Mouse (Mus musculus): ENCODE results near the gene Perm1. TPM values are rescaled to one million over a fixed set of nuclear protein-coding genes. Genes with fewer than 3 reads are reported as not detected.

The Perm1 gene
- total RNA-seq, 1 experiment from 2014 or later = 16.2 TPM

DNA sequence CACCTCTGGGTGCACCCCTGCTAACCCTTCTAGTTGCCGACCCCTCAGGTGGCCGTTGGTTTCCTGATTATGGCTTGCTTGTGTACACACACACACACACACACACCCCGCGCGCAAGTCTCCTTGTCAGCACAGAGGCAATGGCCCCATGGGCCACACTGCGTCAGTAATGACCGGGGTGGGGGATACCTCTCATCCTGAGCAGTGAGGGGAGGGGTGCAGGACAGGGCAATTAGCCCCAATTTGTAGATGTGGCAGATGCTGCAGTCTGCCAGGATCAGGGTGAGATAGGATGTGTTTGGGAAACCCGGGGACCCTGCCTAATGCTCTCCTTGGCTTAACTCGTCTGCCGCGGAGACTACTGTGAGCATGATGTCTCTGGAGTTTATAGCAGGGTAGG, 33.9 kb downstream of the Perm1 start:
- DNase-seq = no peak

DNA sequence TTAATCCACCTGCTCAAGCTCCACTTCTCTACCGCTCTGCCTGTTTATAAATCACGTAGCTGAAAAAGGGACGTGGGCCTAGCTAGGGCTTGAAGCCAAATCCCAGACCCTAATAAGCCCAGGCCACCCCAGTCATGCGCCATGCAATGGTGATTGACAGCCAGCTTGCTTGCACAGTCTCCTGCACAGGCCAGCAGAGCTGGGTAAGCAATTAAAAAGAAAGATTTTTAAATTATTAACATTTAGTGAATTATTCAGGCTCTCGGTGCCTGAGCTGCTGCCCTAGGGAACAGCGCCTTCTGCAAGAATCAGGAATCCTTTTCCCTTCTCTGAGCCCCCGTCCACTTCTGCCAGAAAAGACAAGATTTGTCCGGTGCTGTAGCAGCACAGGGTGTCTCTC, 35.4 kb downstream of the Perm1 start:
- DNase-seq = no peak

DNA sequence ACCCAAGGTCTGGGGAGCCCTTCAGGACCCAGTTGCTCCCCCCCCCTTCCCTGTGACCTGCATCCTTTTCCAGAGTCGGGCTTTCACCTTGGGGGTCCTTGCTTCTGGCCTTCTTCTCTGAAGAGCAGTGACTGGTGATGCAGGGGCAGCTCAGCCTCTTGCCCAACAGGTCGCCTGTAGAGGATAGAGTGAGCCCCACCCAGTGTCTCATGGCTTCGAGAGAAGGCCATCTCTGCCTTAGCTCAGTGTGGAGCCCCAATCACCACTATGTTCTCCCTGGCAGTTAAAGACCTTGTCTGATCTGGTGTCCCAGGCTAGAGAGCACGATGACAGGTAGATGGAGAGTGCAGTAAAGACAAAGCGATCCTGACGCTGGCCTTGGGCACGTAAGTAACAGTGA, 36.5 kb downstream of the Perm1 start:
- DNase-seq = no peak

DNA sequence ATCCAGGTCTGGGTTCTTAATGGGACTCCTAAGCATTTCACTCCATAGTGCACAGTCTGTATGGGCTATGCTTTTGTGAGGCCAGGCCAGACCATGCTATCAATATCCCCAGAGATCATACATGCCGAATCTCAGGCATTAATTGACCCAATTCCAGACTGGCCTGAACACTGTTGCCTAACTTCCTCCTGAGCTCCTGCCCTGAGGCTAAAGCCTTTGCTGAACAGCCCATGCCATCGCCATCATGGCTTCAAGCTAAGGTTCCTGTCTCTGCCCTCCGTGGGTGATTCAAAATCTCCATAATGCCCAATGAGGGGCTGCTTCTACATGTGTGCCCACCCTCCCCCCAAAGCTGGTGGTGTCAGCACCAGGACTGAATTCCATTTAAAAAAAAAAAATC, 37.0 kb downstream of the Perm1 start:
- DNase-seq = no peak

DNA sequence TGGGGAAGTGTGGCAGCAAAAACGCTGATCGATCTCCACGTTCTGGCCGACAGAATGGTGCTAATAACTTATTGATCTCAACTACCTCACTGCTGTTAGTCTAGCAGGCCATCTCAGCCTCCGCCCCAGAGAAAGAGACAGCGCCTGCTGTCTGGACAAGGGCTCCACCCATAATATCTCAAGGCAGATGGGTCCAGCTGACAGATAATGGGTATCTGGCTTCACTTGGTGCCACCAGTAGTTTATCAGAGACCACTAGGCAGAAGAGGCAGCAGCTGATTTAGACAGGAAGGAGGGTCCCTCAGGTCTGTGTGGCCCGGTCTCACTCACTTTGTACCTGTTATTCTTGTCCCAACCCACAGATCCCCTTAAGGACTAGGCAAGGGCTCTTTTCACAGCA, 37.4 kb downstream of the Perm1 start:
- DNase-seq = no peak

DNA sequence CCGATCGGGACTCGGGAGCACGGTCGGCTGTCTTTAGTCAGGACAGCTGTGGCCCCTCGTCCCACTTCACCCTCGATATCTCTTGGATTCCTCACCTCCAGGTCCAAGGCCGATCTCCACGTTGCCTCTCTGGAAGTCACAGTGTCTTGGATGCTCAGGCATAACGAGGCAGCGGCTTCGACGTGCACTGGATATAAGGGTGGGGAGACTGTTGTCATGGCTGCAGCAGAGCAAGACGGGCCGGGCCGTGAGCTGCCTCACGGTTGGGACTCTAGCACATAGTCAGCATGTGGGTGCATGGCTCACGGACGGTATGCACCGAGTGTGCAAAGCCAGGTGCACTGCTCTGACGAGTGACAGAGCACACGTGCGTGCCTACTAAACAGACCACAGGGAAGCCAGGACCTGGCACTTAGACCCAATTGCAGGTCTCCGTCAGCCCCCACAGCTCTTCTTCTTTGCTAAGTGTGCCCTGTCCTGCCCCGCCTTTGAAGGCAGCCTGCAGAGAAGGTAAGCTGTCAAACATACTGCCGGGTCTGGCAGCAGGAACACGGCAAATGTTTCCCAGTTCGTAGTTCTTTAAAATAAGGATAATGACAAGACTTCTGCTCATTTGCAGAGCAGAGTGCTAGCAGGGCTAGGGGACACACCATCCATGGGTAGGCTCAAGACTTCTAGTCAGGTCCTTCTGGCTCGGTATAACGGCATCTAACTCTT, 38.9 kb downstream of the Perm1 start:
- peak; percentile 39 for DNase-seq

DNA sequence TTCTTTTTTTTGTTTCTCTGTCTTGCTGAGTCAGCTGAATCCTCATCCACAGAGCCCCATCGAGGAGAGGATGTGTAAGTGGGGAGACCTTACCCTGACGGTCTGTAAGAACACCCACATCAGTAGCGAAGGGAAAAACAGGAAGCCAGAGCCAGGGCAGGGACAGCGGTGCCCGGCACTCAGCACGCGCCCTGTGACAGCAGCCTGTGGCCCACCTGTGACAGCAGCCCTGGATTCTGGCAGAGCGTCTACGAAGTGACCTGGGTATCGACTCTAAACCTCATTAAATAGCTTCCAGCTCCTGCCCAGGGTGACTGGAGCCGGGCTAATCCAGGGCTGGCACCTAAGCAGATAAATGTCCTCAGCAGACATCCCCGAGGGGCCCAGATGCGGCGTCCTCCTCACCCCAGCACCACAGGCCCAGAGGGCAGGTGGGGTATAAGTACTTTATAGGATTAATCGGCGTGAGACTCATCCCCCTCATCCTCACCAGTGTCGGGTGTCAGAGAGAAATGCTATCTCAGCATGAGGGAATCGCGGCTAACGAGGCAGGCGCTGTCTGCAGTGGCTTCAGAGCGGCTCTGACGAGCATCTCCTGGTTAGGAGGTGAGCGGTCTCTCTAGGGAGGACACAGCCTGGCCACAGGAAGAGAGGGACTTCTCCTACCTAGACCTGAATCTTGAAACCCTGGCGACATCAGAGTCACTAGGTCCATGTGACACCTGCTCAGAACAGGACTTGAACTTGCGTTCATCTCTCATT, 39.6 kb downstream of the Perm1 start, which contains the start of gene Samd11:
Gene Samd11 (minus strand): TSS at position 580 of the 762 bp plus-strand sequence.
- DNase-seq = no peak

Small RNAs within 50 kb of the gene (microRNA-seq; reads per million reads assigned to microRNA genes)
- 1.3 to 2.7 reads per million in 2 experiments for gene Mir7658

Other genes starting within 250 kb of the Perm1 start
- gene B3galt6, start 223.2 kb upstream of the Perm1 start, total RNA-seq (2021) = 5.8 and 6.5 TPM in 2 replicates
- 209 and 225 TPM in 2 replicates for gene Sdf4, start 223.0 kb upstream of the Perm1 start, total RNA-seq (2021)
- gene Tnfrsf4, start 202.0 kb upstream of the Perm1 start, total RNA-seq (2021) = 0.56 and 3.4 TPM in 2 replicates
- gene Tnfrsf18, start 189.7 kb upstream of the Perm1 start, total RNA-seq (2021) = 2.4 TPM in 1 of 2 replicates, not detected in the other
- gene Ttll10, start 156.5 kb upstream of the Perm1 start, total RNA-seq (2021) = 0.70 TPM in 1 of 2 replicates, not detected in the other
- 10.4 and 12.7 TPM in 2 replicates for gene 9430015G10Rik, start 105.9 kb upstream of the Perm1 start, total RNA-seq (2021)
- gene Rnf223, start 85.4 kb upstream of the Perm1 start, total RNA-seq (2021) = not detected in 2 replicates
- gene Agrn, start 18.4 kb upstream of the Perm1 start, total RNA-seq (2021) = 59.4 and 60.9 TPM in 2 replicates
- gene Isg15, start 15.1 kb upstream of the Perm1 start, total RNA-seq (2021) = 3.3 and 4.6 TPM in 2 replicates
- 3.9 and 4.7 TPM in 2 replicates for gene AW011738, start 12.6 kb upstream of the Perm1 start, total RNA-seq (2021)
- 15.7 TPM in 2 replicates for gene Plekhn1, start 19.0 kb downstream of the Perm1 start, total RNA-seq (2021)
- 42.5 and 48.9 TPM in 2 replicates for gene Noc2l, start 20.1 kb downstream of the Perm1 start, total RNA-seq (2021)
- gene Samd11, start 39.8 kb downstream of the Perm1 start, total RNA-seq (2021) = 2.5 and 3.6 TPM in 2 replicates
- not detected in 2 replicates for gene Vmn2r-ps159, start 115.2 kb downstream of the Perm1 start, total RNA-seq (2021)

Measured in adrenal gland, postnatal 14 days (tissue).